Mouse (Mus musculus) C2C12 (cell line): ENCODE results near the gene Coro1b. TPM values are rescaled to one million over a fixed set of nuclear protein-coding genes. Genes with fewer than 3 reads are reported as not detected.

ENCODE experiments used
- H3K27me3 ChIP-seq: one replicate; pipeline ENCODE4 v1.6.1; 2011; ENCODE audit not compliant: control insufficient read depth, insufficient read depth, insufficient read length
- H3K36me3 ChIP-seq: one replicate; pipeline ENCODE4 v1.6.1; 2011; ENCODE audit not compliant: control insufficient read depth, insufficient read depth
- H3K4me3 ChIP-seq: one replicate; pipeline ENCODE4 v1.5.1; 2011; ENCODE audit warnings: mild to moderate bottlenecking, control low read depth; ENCODE audit not compliant: poor library complexity, insufficient read depth, severe bottlenecking
- H3K79me2 ChIP-seq: one replicate; pipeline ENCODE4 v1.6.1; 2011; ENCODE audit not compliant: control insufficient read depth, insufficient read depth
- H3K79me3 ChIP-seq: one replicate; pipeline ENCODE4 v1.6.1; 2011; ENCODE audit warnings: low read depth, control low read depth
- H3ac ChIP-seq: one replicate; pipeline ENCODE3; 2011; ENCODE audit warnings: low read depth; ENCODE audit not compliant: control insufficient read depth, insufficient read length
- CEBPB ChIP-seq: IDR thresholded peaks from one replicate; pipeline ENCODE4 v1.6.1; 2011; ENCODE audit warnings: low read depth, mild to moderate bottlenecking, control low read depth, moderate library complexity
- CTCF ChIP-seq: IDR thresholded peaks from one replicate; pipeline ENCODE4 v1.5.1; 2011; ENCODE audit not compliant: control insufficient read depth, insufficient read depth, insufficient read length
- FOSL1 ChIP-seq: IDR thresholded peaks from one replicate; pipeline ENCODE4 v1.8.0; 2011; ENCODE audit warnings: mild to moderate bottlenecking, low read length; ENCODE audit not compliant: poor library complexity, insufficient read depth, severe bottlenecking
- MAX ChIP-seq: IDR thresholded peaks from one replicate; pipeline ENCODE4 v1.6.1; 2011; ENCODE audit warnings: mild to moderate bottlenecking, control low read depth
- MYOD1 ChIP-seq: IDR thresholded peaks from one replicate; pipeline ENCODE4 v1.6.1; 2011; ENCODE audit warnings: low read depth; ENCODE audit not compliant: control insufficient read depth, insufficient read length
- MYOG ChIP-seq: IDR thresholded peaks from one replicate; pipeline ENCODE4 v1.6.1; 2011; ENCODE audit not compliant: control insufficient read depth, insufficient read length; ENCODE audit errors: extremely low read depth
- USF1 ChIP-seq: IDR thresholded peaks from one replicate; pipeline ENCODE4 v1.6.1; 2011; ENCODE audit warnings: low read depth, mild to moderate bottlenecking, control low read depth, moderate library complexity
- long read RNA-seq, 2 experiments: library from polyadenylated mRNA; unstranded; transcript quantifications; one replicate each; pipeline ENCODE4 v2.0.0; 2019 to 2020
- polyA plus RNA-seq: library from polyadenylated mRNA; unstranded; fragments of >200 nt; fragmentation: generic; extraction: Trizol; gene quantifications from one replicate; pipeline ENCODE4 v1.2.1, GENCODE M21; 2012; ENCODE audit warnings: missing spikeins

The Coro1b gene
- polyA plus RNA-seq, result 257 TPM
- long read RNA-seq, experiment 1, transcript Coro1b-210 (2 exons, 550 nt), result minor isoform, 7 of 330 reads
- long read RNA-seq, experiment 1, transcript Coro1b-201 (11 exons, 1,888 nt), result major isoform, 175 of 330 reads
- long read RNA-seq, experiment 1, partial matches to known transcripts, result 43 of 330 reads
- long read RNA-seq, experiment 1, other reads (novel, unspliced or antisense), result 104 of 330 reads
- long read RNA-seq, experiment 2, transcript Coro1b-201 (11 exons, 1,888 nt), result major isoform, 682 of 1,125 reads
- long read RNA-seq, experiment 2, partial matches to known transcripts, result 22 of 1,125 reads
- long read RNA-seq, experiment 2, other reads (novel, unspliced or antisense), result 421 of 1,125 reads

GRCm38 (mm10) chr19:4148491-4148806 is at the start of gene Coro1b:
Gene Coro1b (plus strand): TSS chr19:4148619.
- Histone ChIP-seq H3K36me3 (peaks cover 19% of the 10 kb centered on the region), H3ac (peak within 1 kb of the TSS; percentile 97), H3K27me3 (no peaks in the 10 kb centered on the region), H3K79me3 (peaks cover 15% of the 10 kb centered on the region), H3K4me3 (peak within 1 kb of the TSS; percentile 74), H3K79me2 (peaks cover 28% of the 10 kb centered on the region)
- TF ChIP-seq MYOG (no peak), CTCF (no peak), CEBPB (no peak), MAX (peak; percentile 24), USF1 (peak; percentile 68), MYOD1 (no peak), FOSL1 (no peak)

GRCm38 (mm10) chr19:4099056-4099455 is 49.4 kb upstream of the Coro1b start:
- no peak overlapping the region for H3ac ChIP-seq
- peaks cover 36% of the 10 kb centered on the region for H3K79me2 ChIP-seq
- peaks cover 9% of the 10 kb centered on the region for H3K79me3 ChIP-seq
- no peaks in the 10 kb centered on the region for H3K27me3 ChIP-seq
- peak; percentile 53 for TF ChIP-seq MYOD1
- no peak for TF ChIP-seq USF1
- peak; percentile 95 for TF ChIP-seq CTCF
- H3K36me3 ChIP-seq, result peaks cover 23% of the 10 kb centered on the region
- H3K4me3 ChIP-seq, result peak overlapping the region; percentile 69

- H3K27me3 ChIP-seq, result no peaks in the 10 kb centered on the region
- peak within 1 kb of the TSS; percentile 99 for H3ac ChIP-seq
- TF ChIP-seq FOSL1 (no peak), MAX (no peak), CEBPB (no peak), CTCF (no peak), USF1 (no peak), MYOD1 (no peak), MYOG (no peak)
- H3K36me3 ChIP-seq, result peaks cover 31% of the 10 kb centered on the region
- peaks cover 36% of the 10 kb centered on the region for H3K79me2 ChIP-seq
- peaks cover 9% of the 10 kb centered on the region for H3K79me3 ChIP-seq
- peak within 1 kb of the TSS; percentile 69 for H3K4me3 ChIP-seq
These were observed 48.3 kb upstream of the Coro1b start, which contains the start of gene Pitpnm1 for GRCm38 (mm10) chr19:4099837-4100717. Gene Pitpnm1 (plus strand): TSS chr19:4099998.

GRCm38 (mm10) chr19:4100718-4101261 is 47.6 kb upstream of the Coro1b start:
- no peaks in the 10 kb centered on the region for H3K27me3 ChIP-seq
- peaks cover 36% of the 10 kb centered on the region for H3K79me2 ChIP-seq
- TF ChIP-seq MYOD1, result no peak
- TF ChIP-seq MAX, result no peak
- no peak for TF ChIP-seq CEBPB
- no peak for TF ChIP-seq MYOG
- no peak for TF ChIP-seq FOSL1
- TF ChIP-seq USF1, result no peak
- no peak for TF ChIP-seq CTCF
- H3ac ChIP-seq, result peak overlapping the region; percentile 99
- H3K36me3 ChIP-seq, result peaks cover 31% of the 10 kb centered on the region
- peaks cover 9% of the 10 kb centered on the region for H3K79me3 ChIP-seq
- H3K4me3 ChIP-seq, result peak overlapping the region; percentile 69

GRCm38 (mm10) chr19:4101466-4101865 is 47.0 kb upstream of the Coro1b start:
- Histone ChIP-seq H3K79me2 (peaks cover 36% of the 10 kb centered on the region), H3K4me3 (no peak overlapping the region), H3K79me3 (peaks cover 9% of the 10 kb centered on the region), H3K36me3 (peaks cover 31% of the 10 kb centered on the region), H3ac (no peak overlapping the region), H3K27me3 (no peaks in the 10 kb centered on the region)
- TF ChIP-seq MAX (no peak), USF1 (no peak), CTCF (no peak), MYOG (no peak), FOSL1 (no peak), CEBPB (no peak), MYOD1 (no peak)
